Mouse (Mus musculus) frontal cortex, postnatal 14 days (tissue): ENCODE results near the gene Nfkbia.
A peak's percentile ranks its signal among the peaks of the same experiment; 100 is the strongest.

ENCODE experiments used
- DNase-seq, 2 experiments: peaks; one replicate each; pipeline ENCODE4 v3.0.0; 2022; ENCODE audit warnings: low spot score in 2 of 2

Nfkbia gene

DNA sequence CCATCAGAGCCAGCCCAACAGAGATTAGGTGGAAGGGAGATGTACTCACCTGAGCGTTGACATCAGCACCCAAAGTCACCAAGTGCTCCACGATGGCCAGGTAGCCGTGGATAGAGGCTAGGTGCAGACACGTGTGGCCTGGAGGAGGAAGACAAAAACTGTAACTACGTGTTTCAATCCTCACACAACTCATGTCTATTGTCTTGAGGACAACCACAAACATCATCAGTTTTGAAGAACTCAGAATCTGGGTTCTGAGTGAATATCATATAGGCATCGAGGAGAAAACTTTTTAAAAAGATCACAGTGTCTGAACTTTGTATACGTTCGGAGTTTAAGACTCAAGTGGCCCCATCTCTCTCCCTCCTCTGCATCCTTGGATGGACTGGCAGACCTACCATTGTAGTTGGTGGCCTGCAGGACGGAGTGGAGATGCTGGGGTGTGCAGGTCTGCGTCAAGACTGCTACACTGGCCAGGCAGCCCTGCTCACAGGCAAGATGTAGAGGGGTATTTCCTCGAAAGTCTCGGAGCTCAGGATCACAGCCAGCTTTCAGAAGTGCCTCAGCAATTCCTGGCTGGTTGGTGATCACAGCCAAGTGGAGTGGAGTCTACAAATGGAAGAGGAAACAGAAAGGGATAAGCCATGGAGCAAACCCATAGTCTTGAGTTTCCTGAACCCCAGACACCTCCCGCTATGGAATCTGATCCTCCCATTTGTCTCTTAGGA, 1.6 kb downstream of the Nfkbia start:
- peak in 1 of 2 experiments; percentile 19 for DNase-seq

DNA sequence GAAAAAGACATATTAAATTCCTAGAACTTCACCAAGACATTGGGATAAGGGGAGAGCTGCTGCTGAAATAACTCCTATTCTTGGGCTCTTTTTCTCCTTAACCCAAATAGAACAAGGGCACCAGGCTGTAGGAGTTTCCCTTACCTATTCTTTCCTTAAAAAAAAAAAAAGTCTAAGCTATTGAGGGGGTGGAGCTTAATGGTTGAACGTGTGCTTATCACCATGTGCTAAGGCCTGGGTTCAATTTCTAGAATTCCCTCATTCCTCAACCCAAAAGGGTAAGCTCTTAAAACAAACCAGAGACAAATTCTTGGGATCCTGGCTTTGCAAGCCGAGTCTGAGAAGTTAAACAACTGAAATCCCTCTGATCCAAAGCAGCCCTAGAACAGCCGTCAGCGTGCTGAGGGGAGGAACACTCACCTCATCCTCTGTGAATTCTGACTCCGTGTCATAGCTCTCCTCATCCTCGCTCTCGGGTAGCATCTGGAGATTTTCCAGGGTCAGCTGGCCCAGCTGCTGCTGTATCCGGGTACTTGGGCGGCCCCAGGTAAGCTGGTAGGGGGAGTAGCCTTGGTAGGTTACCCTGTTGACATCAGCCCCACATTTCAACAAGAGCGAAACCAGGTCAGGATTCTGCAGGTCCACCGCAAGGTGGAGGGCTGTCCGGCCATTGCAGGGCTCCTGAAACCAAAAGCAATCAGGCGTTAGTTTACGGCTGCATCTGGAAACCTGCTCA, 2.3 kb downstream of the Nfkbia start:
- DNase-seq: no peak

GRCm38 (mm10) chr12:55488661-55489447, 3.6 kb downstream of the Nfkbia start:
- DNase-seq: no peak

DNA sequence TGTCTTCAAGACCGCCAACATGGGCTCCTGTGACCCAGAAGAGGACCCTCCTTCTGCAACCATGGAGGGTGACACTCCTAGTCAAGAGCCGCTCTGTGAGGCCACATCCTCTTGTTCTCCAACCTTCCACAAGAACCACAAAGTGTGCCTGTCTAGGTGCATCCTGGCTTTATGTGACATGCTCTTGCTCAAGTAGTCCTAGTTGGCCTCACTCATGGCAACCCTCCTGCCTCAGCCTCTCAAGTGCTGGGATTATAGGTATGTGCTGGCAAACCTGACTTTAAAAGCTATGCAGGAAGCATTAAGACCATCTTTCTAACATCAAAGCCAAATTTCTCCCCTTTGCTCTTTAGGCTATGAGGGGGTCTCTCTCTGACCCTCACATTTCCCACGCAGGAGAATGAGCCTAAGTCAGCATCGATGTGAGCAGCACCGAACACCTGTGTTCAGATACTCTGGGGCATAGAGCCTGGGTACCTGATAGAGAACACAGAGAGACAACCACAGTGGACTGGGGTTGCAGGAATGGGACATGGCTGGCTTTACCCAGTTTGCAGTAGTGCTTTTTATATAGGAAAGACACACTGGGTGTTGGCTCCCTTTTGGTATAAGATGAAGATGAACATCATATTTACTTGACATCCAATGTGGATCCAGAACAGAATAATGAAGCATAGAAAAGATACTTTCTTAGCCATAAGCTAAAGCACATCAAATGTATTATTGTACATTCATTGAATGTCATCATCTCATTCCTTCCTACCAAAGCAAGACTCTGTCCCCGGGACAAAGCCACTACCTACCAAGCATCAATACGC, 4.4 kb downstream of the Nfkbia start:
- DNase-seq: no peak

- no peak for DNase-seq
Measured at GRCm38 (mm10) chr12:55486923-55487674, 5.3 kb downstream of the Nfkbia start.

GRCm38 (mm10) chr12:55484800-55485199, 7.6 kb downstream of the Nfkbia start:
- DNase-seq: no peak

DNA sequence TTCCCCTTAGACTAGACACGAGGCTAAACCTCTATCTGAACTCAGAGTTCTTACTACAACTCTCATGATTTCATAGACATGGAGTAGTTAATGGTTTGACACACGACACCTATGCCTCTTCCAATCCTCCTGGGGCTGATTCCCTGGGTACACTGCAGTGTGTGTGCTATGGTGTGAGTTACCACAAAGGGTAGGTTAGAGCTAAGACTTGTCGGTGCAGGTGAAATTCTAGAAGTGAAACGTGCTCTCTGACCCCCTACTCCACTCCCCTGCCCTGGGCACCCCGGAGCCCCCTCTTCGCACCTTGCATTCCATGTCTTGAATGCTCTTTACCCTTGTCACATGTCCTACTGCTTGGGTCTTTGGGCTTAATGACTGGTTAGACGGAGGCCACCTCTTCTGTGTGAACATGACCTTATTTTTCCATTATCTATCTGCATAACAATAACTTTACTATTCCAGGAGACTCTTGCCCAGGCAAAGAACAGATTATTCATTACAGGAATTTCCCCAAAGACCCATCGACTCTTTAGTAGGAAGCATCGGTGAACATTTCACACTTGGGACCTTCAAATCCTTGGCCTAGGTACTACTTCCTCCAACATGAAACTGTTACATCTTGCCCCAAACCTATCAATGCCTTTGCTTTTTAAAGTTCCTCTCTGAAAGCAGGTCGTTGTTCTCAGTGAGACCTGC, 8.2 kb downstream of the Nfkbia start:
- no peak for DNase-seq

- no peak for DNase-seq
Measured at GRCm38 (mm10) chr12:55483591-55483990, 8.9 kb downstream of the Nfkbia start.

- no peak for DNase-seq
Measured at GRCm38 (mm10) chr12:55482732-55483131, 9.7 kb downstream of the Nfkbia start.

- DNase-seq: no peak
Measured at GRCm38 (mm10) chr12:55481739-55482138, 10.7 kb downstream of the Nfkbia start.

- DNase-seq: no peak
Measured at GRCm38 (mm10) chr12:55480471-55481153, 11.8 kb downstream of the Nfkbia start.

DNA sequence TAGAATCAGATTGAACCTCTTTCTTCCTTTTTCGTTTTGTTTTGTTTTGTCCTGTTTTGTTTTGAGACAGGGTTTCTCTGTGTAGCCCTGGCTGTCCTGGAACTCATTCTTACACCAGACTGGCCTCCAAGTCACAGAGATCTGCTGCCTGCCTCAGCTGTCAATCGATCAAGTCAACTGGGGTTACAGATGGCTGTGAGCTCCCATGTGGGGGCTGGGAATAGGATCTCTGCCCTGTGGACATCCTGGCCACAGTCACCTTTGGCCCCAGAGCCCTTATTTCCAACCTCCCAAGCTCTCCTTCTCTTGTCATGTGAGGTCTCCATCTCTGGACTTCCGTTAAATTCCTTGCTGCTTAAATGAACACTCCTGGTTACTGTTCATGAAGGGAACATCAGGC, 13.5 kb downstream of the Nfkbia start:
- DNase-seq: no peak

DNA sequence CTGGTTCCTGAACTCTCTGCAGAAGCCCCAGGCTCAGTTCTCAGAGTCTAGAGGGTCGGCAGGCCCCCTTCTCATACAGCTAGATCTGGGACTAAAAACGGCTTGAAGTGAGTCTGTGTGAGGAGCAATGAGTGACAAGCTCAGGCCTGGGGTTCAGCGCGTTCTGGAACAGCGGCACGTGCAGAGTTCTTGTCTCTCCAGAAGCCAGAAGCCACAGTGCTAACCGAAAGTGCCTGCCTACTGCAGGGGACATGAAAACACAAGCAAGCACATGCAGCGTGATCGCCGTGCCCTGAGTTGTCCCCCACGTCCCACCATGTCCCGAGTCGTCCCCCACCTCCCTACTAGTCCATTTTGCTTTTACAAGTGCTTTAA, 18.3 kb downstream of the Nfkbia start:
- no peak for DNase-seq

GRCm38 (mm10) chr12:55473250-55474208, 18.9 kb downstream of the Nfkbia start:
- DNase-seq: no peak

- no peak for DNase-seq
Measured at GRCm38 (mm10) chr12:55471344-55471743, 21.1 kb downstream of the Nfkbia start.

DNA sequence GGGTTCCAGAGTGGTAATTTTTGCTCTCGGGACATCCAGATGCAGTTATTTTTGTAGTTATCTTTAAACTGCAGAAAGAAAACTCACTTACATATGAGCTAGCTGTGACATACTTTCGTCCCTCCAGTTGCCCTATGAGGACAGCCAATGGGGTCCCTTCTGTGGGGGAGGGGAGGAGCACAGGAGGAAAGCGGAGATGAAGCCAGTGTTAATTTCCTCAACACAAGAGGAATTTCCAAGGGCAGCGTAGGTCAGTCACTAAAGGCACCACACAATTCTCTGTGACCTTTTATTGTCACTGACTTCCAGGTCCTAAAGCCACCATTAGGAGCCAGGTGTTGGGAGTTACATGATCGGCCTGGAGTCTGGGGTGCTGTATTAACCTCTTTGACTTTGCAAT, 22.0 kb downstream of the Nfkbia start:
- DNase-seq: no peak

- no peak for DNase-seq
Measured at GRCm38 (mm10) chr12:55467331-55468180, 24.9 kb downstream of the Nfkbia start.

DNA sequence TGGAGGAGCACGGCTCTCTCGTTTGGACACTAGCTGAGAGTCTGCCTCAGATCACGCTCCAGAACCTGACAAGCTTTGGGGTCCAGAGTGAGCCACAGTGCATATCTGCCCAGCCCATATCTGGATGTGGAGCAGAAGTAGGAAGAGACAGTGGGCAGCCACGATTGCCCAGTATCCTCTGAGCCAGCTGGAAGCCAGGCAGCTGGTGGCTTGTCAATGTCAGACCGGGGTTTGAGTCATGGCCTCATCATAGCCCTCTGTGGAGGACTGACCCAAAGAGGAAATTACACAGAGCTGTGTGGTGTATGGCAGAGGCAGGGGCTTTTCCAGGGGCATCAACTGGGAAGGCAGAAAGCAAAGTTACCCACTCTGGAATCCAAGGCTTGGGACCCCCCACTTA, 25.6 kb downstream of the Nfkbia start:
- no peak for DNase-seq
